Mouse (Mus musculus): ENCODE measurements around the gene Ttc9c. TPM values are rescaled to one million over a fixed set of nuclear protein-coding genes. Genes with fewer than 3 reads are reported as not detected.

The Ttc9c gene
- polyA plus RNA-seq, 1 experiment from 2014 or later = 47.5 TPM

GRCm38 (mm10) chr19:8820424-8820956 lies 1.4 kb upstream of the Ttc9c start:
- no peaks in the 10 kb centered on the region for H3K9me3 ChIP-seq (ENCODE audit: control insufficient read depth, low read depth, low read length)

GRCm38 (mm10) chr19:8819596-8820423 lies 677 bp upstream of the Ttc9c start, which contains the start of gene Hnrnpul2:
Hnrnpul2 (plus strand) TSS chr19:8820010.
- peak; percentile 95 for ATAC-seq (ENCODE audit: insufficient number of reproducible peaks, insufficient read depth, low FRiP score, low read depth)
- under 1% methylated on average over 83 of the region's 83 CpGs for WGBS
- Histone ChIP-seq H3K36me3 (ENCODE audit: control insufficient read depth, insufficient read depth, low read length) (peaks cover 32% of the 10 kb centered on the region), H3K4me3 (ENCODE audit: low read depth, low read length) (peak within 1 kb of the TSS; percentile 97), H3K9me3 (ENCODE audit: control insufficient read depth, low read depth, low read length) (no peaks in the 10 kb centered on the region), H3K9ac (replicated peaks; ENCODE audit: low read depth, low read length) (peak within 1 kb of the TSS; percentile 97), H3K4me1 (ENCODE audit: control insufficient read depth, insufficient read depth, low read length) (peaks cover 20% of the 10 kb centered on the region; the same call in 1 of the 2 replicates), H3K27ac (ENCODE audit: low read length) (peak within 1 kb of the TSS; percentile 99), H3K27me3 (ENCODE audit: control insufficient read depth, insufficient read depth, low read length) (no peaks in the 10 kb centered on the region), H3K4me2 (replicated peaks; ENCODE audit: low read depth, low read length) (peak within 1 kb of the TSS; percentile 92)

More at GRCm38 (mm10) chr19:8820424-8820956, 1.4 kb upstream of the Ttc9c start:
- 1% methylated on average over 47 of the region's 48 CpGs for WGBS
- ATAC-seq (ENCODE audit: insufficient number of reproducible peaks, insufficient read depth, low FRiP score, low read depth) = peak; percentile 7; the same call in 1 of the 2 replicates
- Histone ChIP-seq H3K4me2 (replicated peaks; ENCODE audit: low read depth, low read length) (peak overlapping the region; percentile 92), H3K4me1 (ENCODE audit: control insufficient read depth, insufficient read depth, low read length) (peaks cover 20% of the 10 kb centered on the region; the same call in 1 of the 2 replicates), H3K9ac (replicated peaks; ENCODE audit: low read depth, low read length) (peak overlapping the region; percentile 97), H3K27ac (ENCODE audit: low read length) (peak overlapping the region; percentile 99), H3K27me3 (ENCODE audit: control insufficient read depth, insufficient read depth, low read length) (no peaks in the 10 kb centered on the region), H3K36me3 (ENCODE audit: control insufficient read depth, insufficient read depth, low read length) (peaks cover 34% of the 10 kb centered on the region), H3K4me3 (ENCODE audit: low read depth, low read length) (peak overlapping the region; percentile 97)

GRCm38 (mm10) chr19:8818301-8818798 lies 783 bp downstream of the Ttc9c start:
- WGBS = 20% methylated on average over 14 of the region's 14 CpGs

GRCm38 (mm10) chr19:8817001-8817400 lies 2.1 kb downstream of the Ttc9c start:
- 73% methylated on average over 3 of the region's 3 CpGs for WGBS
- no peaks in the 10 kb centered on the region for H3K27me3 ChIP-seq (ENCODE audit: control insufficient read depth, insufficient read depth, low read length)
- peaks cover 16% of the 10 kb centered on the region; the same call in 1 of the 2 replicates for H3K4me1 ChIP-seq (ENCODE audit: control insufficient read depth, insufficient read depth, low read length)
- H3K4me3 ChIP-seq (ENCODE audit: low read depth, low read length) = no peak overlapping the region
- H3K27ac ChIP-seq (ENCODE audit: low read length) = no peak overlapping the region
- H3K36me3 ChIP-seq (ENCODE audit: control insufficient read depth, insufficient read depth, low read length) = peaks cover 24% of the 10 kb centered on the region
- no peak for ATAC-seq (ENCODE audit: insufficient number of reproducible peaks, insufficient read depth, low FRiP score, low read depth)
- no peaks in the 10 kb centered on the region for H3K9me3 ChIP-seq (ENCODE audit: control insufficient read depth, low read depth, low read length)
- H3K9ac ChIP-seq (replicated peaks; ENCODE audit: low read depth, low read length) = 0 out of 2 replicates have a peak overlapping the region, but pooled peaks have one; percentile 10
- peak overlapping the region; percentile 85 for H3K4me2 ChIP-seq (replicated peaks; ENCODE audit: low read depth, low read length)

More at GRCm38 (mm10) chr19:8818301-8818798, 783 bp downstream of the Ttc9c start:
- H3K4me1 ChIP-seq (ENCODE audit: control insufficient read depth, insufficient read depth, low read length) = peaks cover 20% of the 10 kb centered on the region; the same call in 1 of the 2 replicates
- no peaks in the 10 kb centered on the region for H3K9me3 ChIP-seq (ENCODE audit: control insufficient read depth, low read depth, low read length)
- H3K4me3 ChIP-seq (ENCODE audit: low read depth, low read length) = peak overlapping the region; percentile 97
- no peak for ATAC-seq (ENCODE audit: insufficient number of reproducible peaks, insufficient read depth, low FRiP score, low read depth)
- no peaks in the 10 kb centered on the region for H3K27me3 ChIP-seq (ENCODE audit: control insufficient read depth, insufficient read depth, low read length)
- peak overlapping the region; percentile 85 for H3K4me2 ChIP-seq (replicated peaks; ENCODE audit: low read depth, low read length)
- H3K9ac ChIP-seq (replicated peaks; ENCODE audit: low read depth, low read length) = peak overlapping the region; percentile 64
- peaks cover 28% of the 10 kb centered on the region for H3K36me3 ChIP-seq (ENCODE audit: control insufficient read depth, insufficient read depth, low read length)
- H3K27ac ChIP-seq (ENCODE audit: low read length) = peak overlapping the region; percentile 99

GRCm38 (mm10) chr19:8815812-8816211 lies 3.3 kb downstream of the Ttc9c start:
- Histone ChIP-seq H3K9me3 (ENCODE audit: control insufficient read depth, low read depth, low read length) (no peaks in the 10 kb centered on the region), H3K4me3 (ENCODE audit: low read depth, low read length) (no peak overlapping the region), H3K27me3 (ENCODE audit: control insufficient read depth, insufficient read depth, low read length) (no peaks in the 10 kb centered on the region), H3K4me1 (ENCODE audit: control insufficient read depth, insufficient read depth, low read length) (peaks cover 14% of the 10 kb centered on the region; the same call in 1 of the 2 replicates), H3K4me2 (replicated peaks; ENCODE audit: low read depth, low read length) (no peak overlapping the region), H3K36me3 (ENCODE audit: control insufficient read depth, insufficient read depth, low read length) (peaks cover 30% of the 10 kb centered on the region), H3K27ac (ENCODE audit: low read length) (no peak overlapping the region), H3K9ac (replicated peaks; ENCODE audit: low read depth, low read length) (no peak overlapping the region)
- ATAC-seq (ENCODE audit: insufficient number of reproducible peaks, insufficient read depth, low FRiP score, low read depth) = no peak
- WGBS = 72% methylated on average over 11 of the region's 11 CpGs

GRCm38 (mm10) chr19:8806810-8807209 lies 12.3 kb downstream of the Ttc9c start:
- no peak overlapping the region for H3K9ac ChIP-seq (replicated peaks; ENCODE audit: low read depth, low read length)
- 93% methylated on average over 5 of the region's 5 CpGs for WGBS
- H3K36me3 ChIP-seq (ENCODE audit: control insufficient read depth, insufficient read depth, low read length) = peaks cover 46% of the 10 kb centered on the region
- no peak for ATAC-seq (ENCODE audit: insufficient number of reproducible peaks, insufficient read depth, low FRiP score, low read depth)
- H3K4me2 ChIP-seq (replicated peaks; ENCODE audit: low read depth, low read length) = no peak overlapping the region
- no peak overlapping the region for H3K4me3 ChIP-seq (ENCODE audit: low read depth, low read length)
- no peaks in the 10 kb centered on the region for H3K9me3 ChIP-seq (ENCODE audit: control insufficient read depth, low read depth, low read length)
- no peak overlapping the region for H3K27ac ChIP-seq (ENCODE audit: low read length)
- peaks cover 1% of the 10 kb centered on the region; the same call in 1 of the 2 replicates for H3K4me1 ChIP-seq (ENCODE audit: control insufficient read depth, insufficient read depth, low read length)
- no peaks in the 10 kb centered on the region for H3K27me3 ChIP-seq (ENCODE audit: control insufficient read depth, insufficient read depth, low read length)

GRCm38 (mm10) chr19:8803879-8804660 lies 15.1 kb downstream of the Ttc9c start:
- Histone ChIP-seq H3K27me3 (ENCODE audit: control insufficient read depth, insufficient read depth, low read length) (no peaks in the 10 kb centered on the region), H3K36me3 (ENCODE audit: control insufficient read depth, insufficient read depth, low read length) (peaks cover 29% of the 10 kb centered on the region), H3K4me1 (ENCODE audit: control insufficient read depth, insufficient read depth, low read length) (peaks cover 4% of the 10 kb centered on the region; the same call in 1 of the 2 replicates), H3K9me3 (ENCODE audit: control insufficient read depth, low read depth, low read length) (no peaks in the 10 kb centered on the region), H3K9ac (replicated peaks; ENCODE audit: low read depth, low read length) (no peak overlapping the region), H3K27ac (ENCODE audit: low read length) (no peak overlapping the region), H3K4me2 (replicated peaks; ENCODE audit: low read depth, low read length) (no peak overlapping the region), H3K4me3 (ENCODE audit: low read depth, low read length) (no peak overlapping the region)
- no peak for ATAC-seq (ENCODE audit: insufficient number of reproducible peaks, insufficient read depth, low FRiP score, low read depth)
- WGBS = 89% methylated on average over 11 of the region's 11 CpGs
